Mouse (Mus musculus): ENCODE results near the gene Ndrg4. TPM values are rescaled to one million over a fixed set of nuclear protein-coding genes. Genes with fewer than 3 reads are reported as not detected.
A peak's percentile ranks its signal among the peaks of the same experiment; 100 is the strongest.

Ndrg4 gene
- polyA plus RNA-seq, 1 experiment from 2014 or later = 22.0 TPM

DNA sequence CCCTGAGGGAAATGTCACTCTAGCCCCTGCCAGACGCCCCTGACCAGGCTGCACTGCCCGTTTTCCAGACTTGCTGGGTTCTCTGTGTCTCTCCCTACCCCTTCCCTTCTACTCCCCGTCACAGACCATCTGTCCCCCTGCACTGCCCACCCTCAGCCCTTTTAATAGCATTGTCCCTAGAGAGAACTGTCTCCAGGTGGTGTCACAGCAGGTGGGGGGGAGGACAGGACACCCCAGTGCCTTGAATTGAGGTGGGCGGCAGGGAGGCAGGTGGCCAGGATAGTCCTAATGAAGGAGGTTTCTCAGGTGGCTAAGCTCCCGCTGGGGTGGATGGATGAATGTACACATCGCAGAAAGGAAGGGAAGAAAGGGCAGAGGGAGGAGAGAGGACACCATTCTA, 17.9 kb downstream of the Ndrg4 start:
- H3K4me1 ChIP-seq (replicated peaks; ENCODE audit: insufficient read depth, low read length) = no peaks in the 10 kb centered on the region
- no peak overlapping the region for H3K4me3 ChIP-seq (replicated peaks; ENCODE audit: low read depth, low read length)
- no peak overlapping the region for H3K4me2 ChIP-seq (ENCODE audit: low read length)
- no peak for ATAC-seq (replicated peaks; ENCODE audit: low FRiP score, low read depth)
- no peak for DNase-seq (ENCODE audit: low spot score)
- no peaks in the 10 kb centered on the region for H3K36me3 ChIP-seq (ENCODE audit: insufficient read depth, low read length)
- TF ChIP-seq CTCF (IDR thresholded peaks at IDR 0.05; ENCODE audit: low read depth) = no peak
- 0 out of 2 replicates have a peak, but pooled peaks cover 5% of the 10 kb centered on the region for H3K27me3 ChIP-seq (ENCODE audit: insufficient read depth, low read length)
- H3K9ac ChIP-seq (ENCODE audit: low read depth, low read length) = no peak overlapping the region
- no peak overlapping the region for H3K27ac ChIP-seq
- no peaks in the 10 kb centered on the region for H3K9me3 ChIP-seq (replicated peaks; ENCODE audit: low read length)
- 28% methylated on average over 6 of the region's 6 CpGs for WGBS

DNA sequence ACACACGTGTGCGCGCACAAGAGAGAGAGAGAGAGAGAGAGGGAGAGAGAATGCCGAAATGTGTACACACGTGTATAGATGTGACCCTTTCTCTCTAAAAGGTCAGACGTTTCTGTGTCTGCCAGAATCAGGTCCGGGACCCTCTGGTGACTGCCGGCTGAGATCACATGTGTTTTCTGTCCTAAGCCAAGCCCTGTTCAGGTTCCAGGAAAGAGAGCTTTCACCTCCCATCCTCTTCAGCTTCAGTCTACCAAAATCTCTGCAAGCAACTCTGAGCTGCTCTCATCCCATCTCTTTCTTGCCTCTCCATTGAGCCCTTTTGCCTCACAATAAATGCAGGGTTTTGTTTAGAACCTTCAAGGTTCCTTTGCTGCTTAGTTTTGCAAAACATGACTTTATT, 19.9 kb downstream of the Ndrg4 start:
- no peaks in the 10 kb centered on the region for H3K4me1 ChIP-seq (replicated peaks; ENCODE audit: insufficient read depth, low read length)
- H3K9me3 ChIP-seq (replicated peaks; ENCODE audit: low read length) = no peaks in the 10 kb centered on the region
- DNase-seq (ENCODE audit: low spot score) = no peak
- H3K9ac ChIP-seq (ENCODE audit: low read depth, low read length) = no peak overlapping the region
- WGBS = 67% methylated on average over 7 of the region's 8 CpGs
- H3K4me3 ChIP-seq (replicated peaks; ENCODE audit: low read depth, low read length) = no peak overlapping the region
- 0 out of 2 replicates have a peak, but pooled peaks cover 5% of the 10 kb centered on the region for H3K27me3 ChIP-seq (ENCODE audit: insufficient read depth, low read length)
- H3K36me3 ChIP-seq (ENCODE audit: insufficient read depth, low read length) = no peaks in the 10 kb centered on the region
- no peak for ATAC-seq (replicated peaks; ENCODE audit: low FRiP score, low read depth)
- H3K27ac ChIP-seq = no peak overlapping the region
- H3K4me2 ChIP-seq (ENCODE audit: low read length) = no peak overlapping the region
- no peak for TF ChIP-seq CTCF (IDR thresholded peaks at IDR 0.05; ENCODE audit: low read depth)

DNA sequence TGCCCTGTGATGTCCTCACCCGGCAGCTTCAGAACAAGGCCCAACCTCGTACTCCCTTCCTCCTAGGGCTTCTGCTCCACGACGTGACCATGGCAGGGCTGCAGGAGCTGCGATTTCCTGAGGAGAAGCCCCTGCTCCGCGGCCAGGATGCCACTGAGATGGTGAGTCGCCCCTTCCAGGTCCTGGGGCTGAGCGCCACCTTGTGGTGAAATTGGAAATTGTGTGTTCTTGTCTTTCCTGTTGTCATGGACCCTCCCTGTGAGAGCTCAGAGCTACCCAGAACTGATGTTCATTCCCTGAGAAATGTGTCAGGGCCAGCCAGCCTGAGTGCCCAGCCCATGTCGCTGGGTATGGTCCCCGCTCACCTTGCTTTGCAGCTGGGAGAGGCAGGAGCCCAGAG, 20.3 kb downstream of the Ndrg4 start:
- no peak overlapping the region for H3K4me3 ChIP-seq (replicated peaks; ENCODE audit: low read depth, low read length)
- WGBS = 2% methylated on average over 11 of the region's 11 CpGs
- no peak overlapping the region for H3K27ac ChIP-seq
- no peak overlapping the region for H3K9ac ChIP-seq (ENCODE audit: low read depth, low read length)
- no peak overlapping the region for H3K4me2 ChIP-seq (ENCODE audit: low read length)
- DNase-seq (ENCODE audit: low spot score) (peak; percentile 89), ATAC-seq (replicated peaks; ENCODE audit: low FRiP score, low read depth) (peak; percentile 52; the same call in 1 of the 2 replicates)
- H3K27me3 ChIP-seq (ENCODE audit: insufficient read depth, low read length) = 0 out of 2 replicates have a peak, but pooled peaks cover 5% of the 10 kb centered on the region
- TF ChIP-seq CTCF (IDR thresholded peaks at IDR 0.05; ENCODE audit: low read depth) = peak; percentile 97
- H3K9me3 ChIP-seq (replicated peaks; ENCODE audit: low read length) = no peaks in the 10 kb centered on the region
- no peaks in the 10 kb centered on the region for H3K4me1 ChIP-seq (replicated peaks; ENCODE audit: insufficient read depth, low read length)
- H3K36me3 ChIP-seq (ENCODE audit: insufficient read depth, low read length) = no peaks in the 10 kb centered on the region

DNA sequence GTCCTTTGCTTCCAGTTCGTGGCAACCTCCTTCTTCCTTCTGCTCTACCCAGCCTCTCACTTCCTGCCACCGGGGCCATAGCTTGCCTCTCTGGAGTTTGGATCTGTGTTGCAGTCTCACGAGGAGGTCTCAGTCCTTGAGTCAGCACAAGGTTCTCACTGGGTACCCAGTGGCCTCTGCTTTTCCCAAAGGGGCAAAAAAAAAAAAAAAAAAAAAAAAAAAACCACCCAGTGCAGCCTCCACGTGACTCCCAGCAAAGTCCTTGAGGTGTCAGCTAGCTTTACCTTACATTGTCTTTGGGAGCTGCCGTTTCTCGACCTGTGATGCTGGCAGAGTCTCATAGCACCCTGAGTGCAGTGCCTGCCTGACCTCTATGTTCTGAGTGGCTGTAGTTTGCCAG, 21.4 kb downstream of the Ndrg4 start:
- Histone ChIP-seq H3K9me3 (replicated peaks; ENCODE audit: low read length) (no peaks in the 10 kb centered on the region), H3K9ac (ENCODE audit: low read depth, low read length) (no peak overlapping the region), H3K4me1 (replicated peaks; ENCODE audit: insufficient read depth, low read length) (no peaks in the 10 kb centered on the region), H3K4me3 (replicated peaks; ENCODE audit: low read depth, low read length) (no peak overlapping the region), H3K27me3 (ENCODE audit: insufficient read depth, low read length) (0 out of 2 replicates have a peak, but pooled peaks cover 5% of the 10 kb centered on the region), H3K27ac (no peak overlapping the region), H3K4me2 (ENCODE audit: low read length) (no peak overlapping the region), H3K36me3 (ENCODE audit: insufficient read depth, low read length) (no peaks in the 10 kb centered on the region)
- 32% methylated on average over 6 of the region's 6 CpGs for WGBS
- no peak for ATAC-seq (replicated peaks; ENCODE audit: low FRiP score, low read depth)
- no peak for TF ChIP-seq CTCF (IDR thresholded peaks at IDR 0.05; ENCODE audit: low read depth)
- DNase-seq (ENCODE audit: low spot score) = no peak

DNA sequence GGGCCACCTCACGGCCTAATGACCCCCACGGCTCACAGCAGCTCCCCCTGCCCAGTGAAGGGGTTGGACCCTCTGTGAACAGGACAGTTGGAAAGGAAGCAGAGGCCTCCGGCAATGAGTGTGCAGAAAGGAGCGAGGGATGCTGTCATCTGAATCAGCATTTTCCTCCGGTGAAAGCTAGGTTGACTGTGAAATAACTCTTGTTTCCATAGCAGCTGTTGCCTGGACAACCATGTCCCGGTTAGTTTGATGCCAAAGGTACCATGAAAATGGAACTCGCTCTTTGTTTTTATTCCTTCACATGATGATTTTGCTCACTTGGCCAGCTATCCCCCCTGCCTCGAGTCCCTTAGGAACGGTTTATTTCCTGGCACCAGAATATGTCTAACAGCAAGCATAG, 23.5 kb downstream of the Ndrg4 start:
- no peak for DNase-seq (ENCODE audit: low spot score)
- Histone ChIP-seq H3K9me3 (replicated peaks; ENCODE audit: low read length) (no peaks in the 10 kb centered on the region), H3K4me3 (replicated peaks; ENCODE audit: low read depth, low read length) (no peak overlapping the region), H3K4me1 (replicated peaks; ENCODE audit: insufficient read depth, low read length) (peaks cover 12% of the 10 kb centered on the region; the same call in 1 of the 2 replicates), H3K27me3 (ENCODE audit: insufficient read depth, low read length) (0 out of 2 replicates have a peak, but pooled peaks cover 5% of the 10 kb centered on the region), H3K27ac (no peak overlapping the region), H3K9ac (ENCODE audit: low read depth, low read length) (no peak overlapping the region), H3K36me3 (ENCODE audit: insufficient read depth, low read length) (no peaks in the 10 kb centered on the region), H3K4me2 (ENCODE audit: low read length) (no peak overlapping the region)
- WGBS = 66% methylated on average over 9 of the region's 9 CpGs
- ATAC-seq (replicated peaks; ENCODE audit: low FRiP score, low read depth) = no peak
- no peak for TF ChIP-seq CTCF (IDR thresholded peaks at IDR 0.05; ENCODE audit: low read depth)

DNA sequence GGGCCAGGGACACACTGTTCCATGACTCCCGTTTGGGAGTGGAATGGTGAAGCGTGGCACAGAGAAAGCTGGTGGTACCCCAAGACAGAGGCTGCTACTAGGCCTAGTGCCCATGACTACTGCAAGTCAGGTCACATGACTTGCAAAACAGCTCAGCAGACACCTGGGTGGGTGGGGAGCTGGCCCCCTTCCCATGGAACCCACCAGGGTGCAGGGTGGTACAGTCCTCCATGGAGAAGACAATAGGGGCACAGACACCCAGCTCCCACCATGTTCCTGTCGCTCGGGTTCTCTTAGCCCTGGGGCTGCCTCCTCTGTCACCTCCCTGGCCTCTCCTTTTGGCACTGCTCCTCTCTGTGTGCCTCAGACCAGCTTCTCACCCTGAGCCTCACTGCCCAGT, 25.0 kb downstream of the Ndrg4 start:
- no peak for TF ChIP-seq CTCF (IDR thresholded peaks at IDR 0.05; ENCODE audit: low read depth)
- Histone ChIP-seq H3K4me2 (ENCODE audit: low read length) (no peak overlapping the region), H3K9ac (ENCODE audit: low read depth, low read length) (no peak overlapping the region), H3K4me1 (replicated peaks; ENCODE audit: insufficient read depth, low read length) (peaks cover 12% of the 10 kb centered on the region; the same call in 1 of the 2 replicates), H3K27me3 (ENCODE audit: insufficient read depth, low read length) (0 out of 2 replicates have a peak, but pooled peaks cover 1% of the 10 kb centered on the region), H3K9me3 (replicated peaks; ENCODE audit: low read length) (no peaks in the 10 kb centered on the region), H3K4me3 (replicated peaks; ENCODE audit: low read depth, low read length) (no peak overlapping the region), H3K27ac (no peak overlapping the region), H3K36me3 (ENCODE audit: insufficient read depth, low read length) (no peaks in the 10 kb centered on the region)
- ATAC-seq (replicated peaks; ENCODE audit: low FRiP score, low read depth) (no peak), DNase-seq (ENCODE audit: low spot score) (no peak)
- 78% methylated on average over 4 of the region's 4 CpGs for WGBS

All from kidney, postnatal 0 days (tissue).